13 mouse cellular contexts compared by ENCODE assay signal in the genomic region with DNA sequence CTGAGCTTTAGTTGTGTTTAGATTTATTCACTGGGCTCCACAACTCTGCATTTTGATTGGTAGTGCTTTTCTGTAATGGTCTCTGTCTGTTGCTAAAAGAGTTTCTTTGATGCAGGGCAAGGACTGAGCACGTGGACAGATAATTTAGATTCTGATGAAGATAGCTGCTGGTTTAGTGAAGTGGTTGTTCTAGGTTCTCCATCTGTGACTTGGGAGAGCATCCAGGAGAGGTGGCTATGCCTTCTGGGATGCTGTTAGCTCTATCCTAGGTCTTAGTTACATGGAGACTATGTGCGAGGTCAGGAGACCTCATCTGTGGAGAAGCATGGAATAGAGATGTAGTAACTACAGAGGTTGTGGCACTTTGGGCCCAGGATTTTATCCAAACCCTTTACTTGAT.
DNase-seq lines count a peak whose midpoint lies in the region; ATAC-seq lines count a peak whose summit lies in the region.
"Had no signal": no experiment of that assay in that cellular context is flagged by ENCODE, and none has a peak within 500 bp of the region (broad histone marks: within the 10 kb centered on the region; RNA-seq: fewer than 3 reads in every experiment).

No protein-coding gene starts in this region.

- intact Hi-C loops in heart, postnatal 14 days (cut with DNase I): loop anchor here (2.0 to 10.0 kb wide), 4 partner anchors 66 to 1324 kb away; no protein-coding TSS in a partner anchor

- peak; percentile 7 for DNase-seq in cerebellum, adult 8-10 months
- no peak for DNase-seq in cerebellum, adult 11-12 months
- DNase-seq in cerebellum, postnatal 25 days: peak; percentile 13 to 33
- DNase-seq in cerebellum, adult 11 months: no peak
- DNase-seq in heart, adult 11 months: peak; percentile 49
- no peak for DNase-seq in heart, postnatal 14 days
- DNase-seq: adrenal gland, adult 2 months; adrenal gland, postnatal 10 days; adrenal gland, postnatal 25 days; gastrocnemius, adult 2 months had no signal

- no peak for ATAC-seq in erythroid progenitor cell, adult 5-6 weeks (replicated peaks; ENCODE audit: low FRiP score, poor library complexity, severe bottlenecking)
- ATAC-seq: forebrain, embryonic 14.5 days; forebrain, embryonic 16.5 days had no signal

Comparison
In these comparisons a context has a peak if more than half of its experiments do, and no peak if none do; other contexts are left out.
1. DNase-seq: peak in cerebellum, adult 8-10 months (single experiment), cerebellum, postnatal 25 days (2 of 2) and heart, adult 11 months (single experiment); none in cerebellum, adult 11-12 months (single experiment), cerebellum, adult 11 months (single experiment) and heart, postnatal 14 days (0 of 2).